Mouse (Mus musculus) megakaryocyte, embryonic 14.5 days (primary cell): Measurements from ENCODE around the gene Fam198b. TPM values are rescaled to one million over a fixed set of nuclear protein-coding genes. Genes with fewer than 3 reads are reported as not detected.

Experiments used
- H3K27me3 ChIP-seq: replicated peaks from 2 replicates; pipeline ENCODE3; 2012; ENCODE audit warnings: inconsistent platforms
- H3K36me3 ChIP-seq: replicated peaks from 2 replicates; pipeline ENCODE3; 2012; ENCODE audit warnings: low read length, inconsistent platforms, mixed read lengths
- H3K4me1 ChIP-seq: 2 replicates; pipeline ENCODE4 v1.6.1; 2012; ENCODE audit warnings: inconsistent platforms
- H3K4me3 ChIP-seq: replicated peaks from 2 replicates; pipeline ENCODE3; 2012; ENCODE audit warnings: moderate library complexity, mild to moderate bottlenecking, inconsistent platforms
- H3K9me3 ChIP-seq: 2 replicates; pipeline ENCODE4 v1.6.1; 2012; ENCODE audit warnings: inconsistent platforms
- FLI1 ChIP-seq: IDR thresholded peaks from 2 replicates; pipeline ENCODE4 v1.6.1; 2012; ENCODE audit warnings: low read length, inconsistent platforms, mixed read lengths
- GATA1 ChIP-seq: IDR thresholded peaks from 3 replicates; pipeline ENCODE4 v1.6.1; 2012; ENCODE audit warnings: mixed read lengths, low read length, inconsistent platforms, borderline replicate concordance
- polyA plus RNA-seq: library from polyadenylated mRNA; stranded (reverse); fragments of >175 nt; gene quantifications from 2 replicates; pipeline ENCODE4 v1.2.3, GENCODE M21; 2012; ENCODE audit warnings: low replicate concordance; ENCODE audit not compliant: insufficient read depth

The Fam198b gene
- polyA plus RNA-seq, result 0.08 TPM in 1 of 2 replicates, not detected in the other

DNA sequence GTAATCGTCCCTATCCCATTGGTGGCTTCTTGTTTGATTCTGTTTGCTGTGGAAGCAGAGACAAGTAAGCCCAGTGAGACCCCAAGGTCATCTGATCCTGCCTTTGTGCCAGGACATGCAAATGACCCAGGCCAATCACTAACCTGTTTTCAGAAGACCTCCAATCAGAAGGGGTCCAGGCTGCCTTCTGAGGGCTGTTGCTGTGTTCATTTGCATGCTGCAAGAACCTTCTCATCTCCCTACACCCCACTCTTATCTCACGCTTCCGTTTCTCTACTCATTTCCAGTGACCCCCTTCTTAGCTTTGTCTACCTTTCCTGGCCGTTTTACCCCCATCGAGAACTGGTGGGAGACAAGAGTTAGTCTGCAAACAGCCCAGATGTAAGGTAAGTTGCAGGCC lies at the start of gene Fam198b:
Gene Fam198b (plus strand): TSS at position 229 of the 400 bp plus-strand sequence.
- Histone ChIP-seq H3K4me1 (peaks cover 40% of the 10 kb centered on the region), H3K9me3 (no peaks in the 10 kb centered on the region), H3K4me3 (peak within 1 kb of the TSS; percentile 88), H3K36me3 (no peaks in the 10 kb centered on the region), H3K27me3 (peaks cover 18% of the 10 kb centered on the region)
- TF ChIP-seq FLI1, result no peak
- no peak for TF ChIP-seq GATA1

- TF ChIP-seq GATA1 (no peak), FLI1 (no peak)
- H3K9me3 ChIP-seq, result no peaks in the 10 kb centered on the region
- H3K4me1 ChIP-seq, result peaks cover 12% of the 10 kb centered on the region
- peaks cover 3% of the 10 kb centered on the region for H3K27me3 ChIP-seq
- H3K4me3 ChIP-seq, result no peak overlapping the region
- no peaks in the 10 kb centered on the region for H3K36me3 ChIP-seq
Observed at GRCm38 (mm10) chr3:79838751-79839150, 45.6 kb upstream of the Fam198b start.

GRCm38 (mm10) chr3:79841475-79841874 lies 42.9 kb upstream of the Fam198b start:
- TF ChIP-seq FLI1 (no peak), GATA1 (no peak)
- Histone ChIP-seq H3K36me3 (no peaks in the 10 kb centered on the region), H3K9me3 (no peaks in the 10 kb centered on the region), H3K27me3 (no peaks in the 10 kb centered on the region), H3K4me1 (peaks cover 12% of the 10 kb centered on the region), H3K4me3 (peak overlapping the region; percentile 79)

GRCm38 (mm10) chr3:79842165-79842564 lies 42.2 kb upstream of the Fam198b start:
- Histone ChIP-seq H3K27me3 (no peaks in the 10 kb centered on the region), H3K4me1 (peaks cover 12% of the 10 kb centered on the region), H3K36me3 (no peaks in the 10 kb centered on the region), H3K9me3 (no peaks in the 10 kb centered on the region), H3K4me3 (peak overlapping the region; percentile 90)
- TF ChIP-seq GATA1, result no peak
- TF ChIP-seq FLI1, result no peak

- H3K4me3 ChIP-seq, result peak overlapping the region; percentile 90
- H3K36me3 ChIP-seq, result no peaks in the 10 kb centered on the region
- H3K4me1 ChIP-seq, result peaks cover 12% of the 10 kb centered on the region
- no peaks in the 10 kb centered on the region for H3K9me3 ChIP-seq
- H3K27me3 ChIP-seq, result no peaks in the 10 kb centered on the region
- no peak for TF ChIP-seq FLI1
- TF ChIP-seq GATA1, result no peak
Observed at GRCm38 (mm10) chr3:79842616-79843016, 41.7 kb upstream of the Fam198b start.

- H3K36me3 ChIP-seq, result no peaks in the 10 kb centered on the region
- H3K9me3 ChIP-seq, result no peaks in the 10 kb centered on the region
- H3K27me3 ChIP-seq, result no peaks in the 10 kb centered on the region
- H3K4me1 ChIP-seq, result peaks cover 12% of the 10 kb centered on the region
- H3K4me3 ChIP-seq, result no peak overlapping the region
- TF ChIP-seq FLI1, result no peak
- no peak for TF ChIP-seq GATA1
Observed at GRCm38 (mm10) chr3:79843999-79844398, 40.3 kb upstream of the Fam198b start.

DNA sequence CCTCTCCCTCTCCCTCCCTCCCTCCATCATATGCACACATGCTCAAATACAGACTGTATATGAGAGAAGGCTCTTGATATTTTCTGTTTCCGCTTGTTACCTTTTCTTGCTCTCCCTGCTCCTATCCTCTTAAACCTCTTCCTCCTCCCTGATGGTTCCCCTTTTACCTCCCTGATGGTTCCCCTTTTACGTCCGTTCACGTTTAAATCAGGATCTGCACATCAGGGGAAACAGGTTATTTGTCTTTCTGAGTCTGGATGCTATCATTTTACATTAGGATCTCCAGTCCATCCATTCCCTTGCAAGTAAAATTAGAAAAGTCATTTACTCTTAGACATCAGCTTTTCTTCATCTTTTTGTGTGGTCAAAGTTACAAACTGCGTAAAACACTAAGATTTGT lies 37.7 kb upstream of the Fam198b start:
- no peaks in the 10 kb centered on the region for H3K27me3 ChIP-seq
- no peak overlapping the region for H3K4me3 ChIP-seq
- no peaks in the 10 kb centered on the region for H3K9me3 ChIP-seq
- peaks cover 10% of the 10 kb centered on the region for H3K4me1 ChIP-seq
- TF ChIP-seq FLI1 (no peak), GATA1 (no peak)
- H3K36me3 ChIP-seq, result no peaks in the 10 kb centered on the region

DNA sequence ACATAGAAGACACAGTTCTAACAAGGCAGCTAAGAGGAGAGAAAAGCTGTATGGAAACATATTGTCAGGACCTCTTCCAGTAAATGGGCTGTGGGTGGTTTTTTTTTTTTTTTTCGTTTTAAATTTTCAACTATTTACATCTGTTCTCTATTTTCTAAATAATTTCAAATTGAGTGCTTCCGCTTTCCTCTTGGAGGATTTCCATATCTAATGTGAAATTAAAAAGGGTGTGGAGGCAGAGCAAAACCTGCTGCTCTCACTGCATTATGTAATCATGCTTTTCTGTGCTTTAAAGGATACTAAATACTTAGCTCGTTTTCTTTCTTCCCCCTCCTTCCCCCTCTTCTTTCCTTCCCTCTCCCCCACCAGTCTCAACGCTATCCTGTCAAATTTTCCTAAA lies 35.5 kb upstream of the Fam198b start:
- Histone ChIP-seq H3K36me3 (no peaks in the 10 kb centered on the region), H3K9me3 (no peaks in the 10 kb centered on the region), H3K4me1 (peaks cover 11% of the 10 kb centered on the region), H3K4me3 (no peak overlapping the region), H3K27me3 (no peaks in the 10 kb centered on the region)
- no peak for TF ChIP-seq GATA1
- no peak for TF ChIP-seq FLI1

DNA sequence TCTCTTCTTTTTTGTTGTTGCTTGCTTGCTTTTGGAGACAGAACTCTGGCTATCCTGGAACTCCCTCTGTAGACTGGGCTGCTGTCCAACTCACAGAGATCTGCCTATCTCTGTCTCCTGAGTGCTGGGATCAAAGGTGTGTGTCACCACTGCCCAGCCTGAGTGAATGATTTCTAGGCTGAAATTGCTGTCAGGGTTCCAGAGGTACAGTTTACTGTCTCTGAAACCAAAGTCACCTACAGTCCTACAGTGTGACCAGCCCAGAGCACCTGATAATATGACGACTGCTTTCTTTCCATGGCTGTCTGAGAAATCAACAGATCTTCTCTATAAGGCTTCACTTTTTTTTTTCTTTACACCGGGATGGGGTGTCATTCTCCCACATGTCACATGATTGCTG lies 34.7 kb upstream of the Fam198b start:
- Histone ChIP-seq H3K36me3 (no peaks in the 10 kb centered on the region), H3K27me3 (no peaks in the 10 kb centered on the region), H3K9me3 (no peaks in the 10 kb centered on the region), H3K4me1 (peaks cover 19% of the 10 kb centered on the region), H3K4me3 (no peak overlapping the region)
- TF ChIP-seq FLI1 (no peak), GATA1 (no peak)

- Histone ChIP-seq H3K27me3 (peaks cover 2% of the 10 kb centered on the region), H3K9me3 (no peaks in the 10 kb centered on the region), H3K4me3 (no peak overlapping the region), H3K36me3 (no peaks in the 10 kb centered on the region), H3K4me1 (peaks cover 24% of the 10 kb centered on the region)
- no peak for TF ChIP-seq GATA1
Observed at GRCm38 (mm10) chr3:79850656-79851055, 33.7 kb upstream of the Fam198b start.

GRCm38 (mm10) chr3:79852108-79852507 lies 32.2 kb upstream of the Fam198b start:
- Histone ChIP-seq H3K36me3 (no peaks in the 10 kb centered on the region), H3K4me3 (no peak overlapping the region), H3K4me1 (peaks cover 29% of the 10 kb centered on the region), H3K9me3 (no peaks in the 10 kb centered on the region), H3K27me3 (peaks cover 2% of the 10 kb centered on the region)
- TF ChIP-seq GATA1 (no peak), FLI1 (no peak)
